Mouse (Mus musculus) monocyte, adult 2 months (primary cell): Measurements from ENCODE around the gene Alox15.
"Not testable (repeated sequence)": the region's sequence is repeated elsewhere in the genome, so short reads cannot be mapped to it uniquely, and the experiment has no call there.

Experiments
- DNase-seq, 2 experiments: peaks; one replicate each; pipeline ENCODE4 v3.0.0; 2022; ENCODE audit warnings: low spot score in 2 of 2, low read depth in 1 of 2

The Alox15 gene

GRCm38 (mm10) chr11:70351868-70352267 is at the start of gene Alox15:
TSS of gene Alox15 (minus strand) at chr11:70352031.
- DNase-seq, result no peak

DNA sequence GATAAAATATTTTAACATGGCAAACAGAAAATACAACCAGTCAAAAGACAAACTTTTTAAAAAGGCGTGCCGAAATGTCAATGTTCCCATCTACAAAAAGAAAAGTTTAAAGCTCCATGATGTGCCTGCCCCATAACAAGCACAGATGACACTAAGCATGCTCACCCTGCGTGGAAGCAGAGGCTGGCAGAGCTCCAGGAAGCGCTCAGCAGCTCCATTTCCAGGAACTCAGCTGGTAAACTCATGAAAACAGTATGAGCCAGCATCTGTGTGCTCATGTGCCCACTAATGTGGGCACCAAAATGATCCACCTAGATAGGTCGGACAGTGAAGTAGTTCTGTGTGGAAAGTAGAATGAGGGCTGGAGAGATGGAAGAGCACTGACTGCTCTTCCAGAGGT is 37.6 kb upstream of the Alox15 start:
- DNase-seq, result no peak

- no peak for DNase-seq
These were observed 35.6 kb upstream of the Alox15 start for GRCm38 (mm10) chr11:70387436-70387835.

GRCm38 (mm10) chr11:70384136-70384535 is 32.3 kb upstream of the Alox15 start:
- DNase-seq, result no peak

GRCm38 (mm10) chr11:70381330-70381729 is 29.5 kb upstream of the Alox15 start:
- no peak for DNase-seq

DNA sequence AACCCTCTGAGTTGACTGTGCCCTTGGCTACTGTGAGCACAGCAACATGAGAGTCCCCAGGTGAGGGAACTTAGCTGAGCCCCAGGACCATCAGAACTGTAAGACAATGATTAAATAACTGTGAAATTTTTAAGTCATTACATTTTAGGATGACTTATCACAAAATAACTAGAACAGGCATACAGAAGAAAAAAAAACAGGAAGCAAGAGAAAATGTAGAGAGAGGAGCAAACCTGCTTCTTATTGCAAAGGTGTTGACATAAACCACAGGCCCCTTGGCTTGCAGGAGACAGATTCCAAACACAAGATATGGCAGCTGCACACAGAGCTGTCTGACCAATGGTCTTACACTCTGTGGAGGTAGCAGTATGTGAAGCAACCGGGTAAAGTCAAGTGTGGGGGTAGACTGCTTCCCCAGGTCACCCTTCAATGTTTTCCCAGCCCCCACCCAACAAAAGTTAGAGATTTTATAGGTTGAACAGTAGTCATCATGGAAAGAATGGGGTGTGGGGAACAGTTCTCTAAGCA is 28.7 kb upstream of the Alox15 start:
- DNase-seq, result no peak

GRCm38 (mm10) chr11:70376054-70376453 is 24.2 kb upstream of the Alox15 start:
- DNase-seq, result no peak

DNA sequence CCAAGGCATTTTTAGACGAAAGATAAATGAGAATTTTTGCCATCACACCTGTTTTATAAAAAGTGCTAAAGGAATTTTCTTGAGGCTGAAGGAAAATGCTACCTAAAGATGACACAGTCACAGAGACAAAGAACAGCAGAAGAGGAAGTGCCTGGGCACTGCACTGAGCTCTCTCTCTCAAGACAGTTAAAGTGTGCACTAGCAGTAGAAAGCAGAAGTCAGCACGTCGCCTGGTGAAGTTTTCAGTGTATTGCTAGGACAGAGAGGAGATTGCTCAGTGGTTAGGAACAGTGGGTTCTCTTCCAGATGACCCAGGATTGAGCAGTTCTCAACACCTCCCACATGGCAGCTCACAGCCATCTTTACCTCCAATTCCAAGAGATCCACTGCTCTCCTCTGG is 22.5 kb upstream of the Alox15 start:
- peak; percentile 37 to 38 for DNase-seq

DNA sequence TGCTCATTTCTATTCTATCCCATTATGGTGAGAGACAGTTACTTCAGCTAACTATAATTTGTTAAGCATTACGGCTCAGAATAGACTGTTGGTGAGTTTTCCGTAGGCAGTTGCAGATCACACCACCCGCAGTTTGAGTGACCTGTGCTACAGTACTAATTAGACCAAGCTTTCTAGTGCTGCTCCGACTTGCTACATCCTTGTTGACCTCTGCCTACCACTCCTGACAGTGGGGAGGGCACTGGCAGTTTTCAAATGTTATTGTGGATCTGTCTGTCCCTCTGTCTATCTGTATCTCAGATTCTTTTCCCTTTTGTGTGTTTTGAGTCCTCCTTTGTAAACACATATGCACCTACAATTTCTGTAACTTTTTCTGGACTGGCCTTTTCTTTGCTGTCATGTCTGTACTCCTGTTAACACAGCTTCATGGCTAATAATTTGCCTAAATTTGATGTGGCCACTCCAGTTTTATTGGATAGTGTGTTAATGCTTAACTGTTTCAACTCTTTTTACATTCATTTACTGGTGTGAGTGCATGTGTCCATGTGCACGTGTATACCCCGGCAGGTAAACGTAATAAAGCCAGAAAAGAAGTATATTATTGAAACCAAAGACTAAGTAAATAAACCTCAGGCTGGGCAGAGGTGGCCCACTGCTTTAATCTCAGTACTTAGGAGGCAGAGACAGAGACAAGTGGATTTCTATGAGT is 21.2 kb upstream of the Alox15 start:
- no peak for DNase-seq

- peak in 1 of 2 experiments; percentile 30 for DNase-seq
These were observed 20.6 kb upstream of the Alox15 start for GRCm38 (mm10) chr11:70372396-70372795.

DNA sequence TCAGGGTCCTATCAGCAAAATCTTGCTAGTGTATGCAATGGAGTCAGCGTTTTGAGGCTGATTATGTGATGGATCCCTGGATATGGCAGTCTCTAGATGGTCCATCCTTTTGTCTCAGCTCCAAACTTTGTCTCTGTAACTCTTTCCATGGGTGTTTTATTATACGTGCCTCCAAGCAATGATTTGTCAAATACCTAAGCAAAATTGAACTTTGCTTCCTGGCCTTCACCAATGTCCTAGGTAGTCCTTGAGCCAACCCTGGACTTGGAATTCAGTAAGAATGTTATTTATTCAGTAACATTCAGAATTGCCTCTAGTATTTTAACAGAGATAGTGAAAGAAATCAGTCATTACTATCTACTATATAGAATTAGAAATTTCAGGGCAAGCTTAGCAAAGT is 16.8 kb upstream of the Alox15 start:
- DNase-seq, result not testable (repeated sequence)

DNA sequence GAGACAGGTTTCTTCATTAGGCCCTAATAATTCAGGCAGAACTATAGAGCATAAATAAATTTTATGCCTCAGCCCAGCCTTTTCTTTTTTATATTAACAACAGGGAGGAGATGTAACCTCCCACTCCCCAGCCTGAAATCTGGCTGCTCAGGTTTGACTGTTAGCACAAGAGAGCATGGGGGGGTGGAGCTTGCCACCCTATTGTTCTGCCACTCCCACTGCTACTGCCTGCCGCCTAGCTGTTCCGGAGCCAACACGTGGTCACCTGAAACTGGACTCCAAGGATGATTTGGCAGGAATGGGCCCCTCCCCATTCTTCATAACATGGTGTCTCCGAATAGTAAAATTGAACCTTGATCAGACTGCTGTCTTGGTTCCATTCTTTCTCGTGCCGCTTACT is 15.9 kb upstream of the Alox15 start:
- not testable (repeated sequence) for DNase-seq

DNA sequence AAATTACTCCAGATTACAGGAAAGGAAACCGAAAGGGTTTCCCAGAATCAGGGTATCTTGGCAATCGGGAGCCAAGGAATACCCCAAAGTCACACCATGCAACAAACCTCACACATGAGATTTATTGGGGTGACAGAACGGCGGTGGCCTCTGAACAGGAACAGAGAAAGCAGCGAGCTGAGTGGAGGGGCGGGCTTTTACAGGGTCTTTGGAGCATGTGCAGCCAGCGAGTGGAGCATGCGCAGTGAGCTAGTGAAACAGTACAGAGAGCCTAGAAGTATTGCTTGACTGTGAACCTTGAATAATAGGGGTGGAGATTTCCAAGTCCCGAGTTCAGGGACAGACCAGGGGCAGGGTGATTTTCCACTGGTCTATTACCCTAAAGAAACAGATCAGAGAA is 3.2 kb downstream of the Alox15 start:
- no peak for DNase-seq

DNA sequence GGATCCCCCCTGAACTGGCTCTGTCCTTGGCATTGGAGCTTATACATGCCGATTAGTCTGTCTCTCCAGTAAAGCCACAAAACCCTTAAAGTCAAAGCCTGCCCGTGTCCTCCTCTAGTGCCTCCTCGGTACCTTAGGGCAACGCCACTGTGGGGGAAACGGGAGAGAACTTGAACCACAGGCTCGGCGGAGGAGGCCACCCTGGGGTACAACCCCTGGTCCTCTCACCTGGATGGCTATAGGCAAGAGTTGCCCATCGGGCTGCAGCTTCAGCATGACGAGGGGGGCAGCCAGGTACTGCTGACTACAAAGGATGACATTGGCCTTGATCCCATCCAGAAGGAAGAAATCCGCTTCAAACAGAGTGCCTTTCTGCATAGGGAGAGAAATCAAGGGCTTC is 4.0 kb downstream of the Alox15 start:
- no peak for DNase-seq

- DNase-seq, result no peak
These were observed 6.3 kb downstream of the Alox15 start for GRCm38 (mm10) chr11:70345546-70345945.

DNA sequence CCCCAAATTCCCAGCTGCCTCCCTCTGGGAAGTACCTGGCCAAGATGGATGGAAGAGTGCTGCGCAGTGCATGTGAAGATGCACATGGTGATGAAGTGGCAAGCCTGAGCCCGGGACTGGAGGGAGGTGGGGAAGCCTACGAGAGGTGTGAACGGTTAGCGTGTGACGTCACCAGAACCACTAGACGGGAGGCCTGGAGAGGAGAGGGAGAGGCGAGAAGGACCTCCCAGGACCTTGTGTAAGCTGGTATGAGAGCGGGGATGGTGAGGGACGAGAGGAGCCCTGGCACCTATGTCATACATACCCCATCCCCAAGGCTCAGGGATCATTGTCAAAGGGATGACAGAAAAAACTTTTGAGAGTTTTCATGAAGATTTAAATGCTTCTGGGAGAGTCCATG is 6.8 kb downstream of the Alox15 start:
- no peak for DNase-seq

DNA sequence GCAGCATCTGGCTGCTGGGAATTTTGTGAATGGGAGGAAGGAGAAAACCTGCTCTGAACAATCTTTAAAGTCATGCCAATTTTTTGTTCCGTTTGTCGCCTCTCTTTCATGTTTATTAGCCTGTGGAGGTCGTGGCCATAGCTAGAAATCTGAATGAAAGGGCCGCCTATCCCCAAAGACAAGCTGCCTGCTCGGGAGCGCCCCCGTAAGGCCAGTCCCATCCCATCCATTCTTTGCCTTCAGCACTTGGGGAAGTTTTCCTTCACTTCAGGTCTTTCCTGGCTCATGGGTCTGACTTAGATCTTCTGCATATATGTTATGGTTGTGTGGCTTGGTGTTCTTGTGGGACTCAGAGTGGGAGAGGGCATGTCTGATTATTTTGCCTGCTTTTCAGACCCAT is 12.3 kb downstream of the Alox15 start:
- DNase-seq, result no peak

GRCm38 (mm10) chr11:70334477-70334876 is 17.4 kb downstream of the Alox15 start:
- peak in 1 of 2 experiments; percentile 32 for DNase-seq

- no peak for DNase-seq
These were observed 27.1 kb downstream of the Alox15 start for GRCm38 (mm10) chr11:70324726-70325125.

DNA sequence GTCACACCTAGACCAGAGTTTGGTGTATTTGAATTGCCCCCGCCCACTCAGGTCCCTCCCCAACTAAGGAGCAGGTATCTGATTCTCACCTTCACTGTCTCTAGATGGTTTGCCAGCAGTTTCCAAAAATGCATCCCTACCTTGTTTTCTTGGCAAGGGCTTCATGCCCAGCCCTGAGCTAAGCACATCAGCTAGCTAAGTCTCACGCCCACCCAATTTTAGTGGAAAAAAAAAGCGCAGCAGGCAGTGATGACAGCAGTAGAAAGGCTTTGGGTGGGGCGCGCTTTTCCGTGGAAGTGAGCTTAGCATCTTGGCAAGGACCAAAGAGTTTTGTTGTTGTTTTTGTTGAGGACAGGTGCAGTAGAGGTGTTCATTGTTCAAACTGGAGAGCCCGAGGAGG is 29.3 kb downstream of the Alox15 start, which contains the start of gene Alox12e:
Gene Alox12e, minus strand, starts transcription at position 101 of the 400 bp plus-strand sequence.
- DNase-seq, result no peak

DNA sequence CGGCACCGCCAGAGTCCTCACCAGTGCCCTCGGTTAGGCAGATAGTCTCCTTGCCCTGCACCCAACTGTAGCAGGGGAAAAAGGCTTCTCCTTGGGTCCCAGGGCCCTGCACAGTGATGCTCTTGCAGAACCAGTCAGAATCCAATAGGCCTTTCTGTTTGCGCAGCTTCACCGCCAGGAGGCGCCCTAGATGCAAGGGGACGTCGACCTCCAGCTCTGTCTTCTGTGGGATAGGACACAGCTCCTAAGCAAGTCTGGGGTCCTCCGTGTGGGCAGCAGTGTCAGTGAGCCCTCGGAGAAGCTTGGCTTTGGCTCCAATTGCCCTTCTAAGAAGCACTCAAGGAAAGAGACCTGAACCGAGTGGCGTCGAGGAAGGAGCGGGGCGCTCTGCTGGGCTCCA is 30.2 kb downstream of the Alox15 start:
- peak in 1 of 2 experiments; percentile 27 for DNase-seq

DNA sequence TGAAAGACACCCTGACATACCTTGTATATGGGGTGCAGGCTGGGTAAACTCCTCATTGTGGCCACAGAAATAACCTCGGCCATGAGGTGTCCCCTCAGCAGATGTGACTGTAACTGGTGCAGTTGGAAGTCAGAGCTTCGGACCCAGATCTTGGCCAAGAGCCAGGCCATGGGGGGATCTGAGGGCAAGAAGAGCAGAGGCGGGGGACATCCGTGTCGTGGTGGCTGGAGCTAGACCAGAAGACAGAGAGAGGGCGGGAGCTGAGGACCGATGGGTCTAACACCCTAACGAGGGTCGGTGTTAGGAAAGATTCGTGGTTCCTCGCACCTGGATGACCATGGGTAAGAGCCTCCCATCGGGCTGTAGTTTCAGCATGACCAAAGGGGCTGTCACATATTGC is 32.2 kb downstream of the Alox15 start:
- DNase-seq, result no peak

DNA sequence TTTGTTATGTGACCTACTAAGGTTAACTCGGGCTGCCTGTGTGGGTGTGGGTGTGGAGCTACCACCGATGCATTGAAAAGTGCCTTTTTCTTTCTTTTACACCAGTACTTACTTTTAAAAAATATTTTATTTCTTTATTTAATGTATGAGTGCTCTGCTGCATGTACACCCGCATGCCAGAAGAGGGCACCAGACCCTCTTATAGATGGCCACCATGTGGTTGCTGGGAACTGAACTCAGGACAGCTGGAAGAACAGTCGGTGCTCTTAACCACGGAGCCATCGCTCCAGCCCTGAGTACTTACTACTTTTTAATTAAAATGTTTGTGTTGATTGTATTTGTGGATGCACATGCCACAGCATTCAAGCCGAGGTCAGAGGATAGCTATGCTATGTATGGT is 38.0 kb downstream of the Alox15 start:
- DNase-seq, result no peak
